Mouse (Mus musculus) gastrocnemius, adult 8-10 months (tissue): ENCODE measurements around the gene Tbx5. TPM values are rescaled to one million over a fixed set of nuclear protein-coding genes. Genes with fewer than 3 reads are reported as not detected.
"Not testable (repeated sequence)": the region's sequence is repeated elsewhere in the genome, so short reads cannot be mapped to it uniquely, and the experiment has no call there.

Source experiments
- DNase-seq, 2 experiments: peaks; one replicate each; pipeline ENCODE4 v3.0.0; 2022; ENCODE audit warnings: low spot score in 2 of 2
- total RNA-seq, 4 experiments: library from RNA; stranded (reverse); gene quantifications; 2 replicates each; pipeline ENCODE4 v1.2.4; 2022

Tbx5 gene
- total RNA-seq, 4 experiments from 2014 or later = 0.05 TPM; not detected in 3

GRCm38 (mm10) chr5:119841634-119842420, 9.4 kb downstream of the Tbx5 start:
- DNase-seq = no peak

DNA sequence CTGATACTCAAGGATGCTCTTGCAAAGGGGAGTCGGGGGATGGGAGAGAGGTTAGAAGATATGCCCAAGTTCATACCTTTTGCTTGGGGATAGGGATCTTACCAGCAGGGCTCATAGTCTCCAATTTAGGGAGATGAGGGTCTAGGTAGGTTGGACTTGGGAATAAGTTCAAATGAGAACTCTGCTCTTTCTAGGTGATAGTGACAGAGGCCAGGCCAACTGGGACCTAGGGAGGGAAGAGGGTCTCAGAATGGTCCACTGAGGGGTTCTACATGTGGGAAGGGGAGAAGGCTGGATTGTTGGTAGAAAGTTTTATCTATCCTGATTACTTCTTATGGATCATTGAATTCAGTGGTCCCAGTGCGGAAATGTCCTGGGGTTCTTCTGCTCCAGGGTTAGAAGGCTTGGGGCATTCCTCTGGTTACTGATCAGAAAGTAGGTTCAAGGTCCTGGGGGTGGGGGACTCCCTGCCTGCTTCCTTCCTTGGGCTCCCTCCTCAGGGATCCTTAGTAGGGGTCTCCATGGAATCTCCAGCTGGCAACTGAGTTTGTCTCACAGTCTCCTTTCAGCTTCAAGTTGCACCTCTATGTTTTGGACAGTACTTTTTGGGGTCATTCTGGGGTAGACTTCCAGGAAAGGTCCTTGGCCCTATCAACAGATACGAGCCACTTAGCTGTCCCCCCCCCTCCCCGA, 10.4 kb downstream of the Tbx5 start:
- DNase-seq = no peak

DNA sequence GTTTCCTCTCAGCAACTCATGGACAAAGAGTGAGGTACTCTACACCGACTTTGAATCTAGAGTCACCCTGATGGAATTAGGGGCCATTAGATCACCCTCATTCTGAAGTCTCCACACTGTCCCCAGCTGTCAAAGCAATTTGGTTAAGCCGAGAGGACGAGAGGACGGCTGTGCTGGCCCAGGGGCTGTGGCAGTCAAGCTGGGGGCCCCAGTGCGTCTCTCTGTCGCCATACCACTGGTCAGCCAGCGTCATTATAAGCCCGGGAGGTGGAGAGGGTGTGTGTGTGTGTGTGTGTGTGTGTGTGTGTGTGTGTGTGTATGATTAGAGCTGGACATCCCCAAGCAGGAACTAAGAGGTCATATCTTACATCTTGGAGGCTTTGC, 10.9 kb downstream of the Tbx5 start:
- no peak for DNase-seq

DNA sequence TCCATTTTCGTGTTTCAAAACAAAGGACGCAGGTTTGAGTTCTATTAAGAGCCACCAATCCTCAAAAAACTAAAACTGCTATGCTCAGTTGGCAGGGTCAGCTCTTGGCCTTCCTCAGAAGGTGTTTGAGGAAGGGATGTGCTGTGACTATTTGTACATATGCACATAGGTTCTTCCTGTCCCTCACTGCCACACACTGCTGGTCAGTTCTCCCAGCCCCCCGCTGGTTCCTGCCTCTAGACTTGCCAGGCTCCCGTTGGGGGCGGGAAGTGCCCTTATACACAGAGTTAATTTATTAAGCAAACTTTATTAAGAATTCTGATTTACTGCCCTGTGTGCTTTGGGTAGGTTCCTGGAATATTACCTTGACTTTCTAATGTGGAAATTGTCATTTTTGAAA, 11.9 kb downstream of the Tbx5 start:
- DNase-seq = no peak

DNA sequence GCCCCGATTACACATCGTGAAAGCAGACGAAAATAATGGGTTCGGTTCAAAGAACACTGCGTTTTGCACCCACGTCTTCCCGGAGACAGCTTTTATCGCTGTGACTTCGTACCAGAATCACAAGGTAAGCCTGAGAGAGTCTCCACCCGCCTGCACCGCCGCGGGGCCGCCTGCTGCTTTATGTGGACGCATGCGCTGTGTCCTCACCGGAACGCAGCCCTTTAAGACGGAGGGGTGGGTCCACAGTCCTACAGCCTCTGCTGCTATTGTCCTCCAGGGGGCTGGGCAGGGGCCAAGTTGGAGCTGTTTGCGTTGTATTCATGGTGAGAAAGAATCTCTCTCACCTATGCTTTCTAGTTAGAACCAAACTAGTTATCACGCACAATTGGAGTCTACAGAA, 12.5 kb downstream of the Tbx5 start:
- no peak for DNase-seq

GRCm38 (mm10) chr5:119857052-119857451, 24.6 kb downstream of the Tbx5 start:
- no peak for DNase-seq

DNA sequence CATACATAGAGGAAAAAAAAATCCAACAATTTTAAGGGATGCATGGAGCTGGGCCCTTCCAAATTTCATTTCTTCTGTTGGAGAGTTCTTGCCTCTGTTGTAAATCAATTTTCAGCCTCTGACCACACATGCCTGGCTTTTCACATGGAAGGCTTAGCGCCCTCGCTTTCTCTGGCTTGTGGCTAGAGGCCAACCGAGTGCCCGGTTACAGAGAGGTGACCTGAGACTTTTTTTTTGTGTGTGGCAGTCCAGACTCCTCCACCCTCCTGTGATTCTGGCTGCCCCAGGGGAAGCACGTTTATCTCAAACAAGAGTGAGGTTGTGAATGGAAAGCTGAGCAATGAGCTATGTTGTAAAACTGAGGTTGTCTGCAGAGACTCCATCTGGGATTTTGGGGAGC, 28.8 kb downstream of the Tbx5 start:
- no peak for DNase-seq

GRCm38 (mm10) chr5:119862431-119862830, 30.0 kb downstream of the Tbx5 start:
- DNase-seq = no peak

GRCm38 (mm10) chr5:119866277-119867235, 34.1 kb downstream of the Tbx5 start:
- DNase-seq = no peak

DNA sequence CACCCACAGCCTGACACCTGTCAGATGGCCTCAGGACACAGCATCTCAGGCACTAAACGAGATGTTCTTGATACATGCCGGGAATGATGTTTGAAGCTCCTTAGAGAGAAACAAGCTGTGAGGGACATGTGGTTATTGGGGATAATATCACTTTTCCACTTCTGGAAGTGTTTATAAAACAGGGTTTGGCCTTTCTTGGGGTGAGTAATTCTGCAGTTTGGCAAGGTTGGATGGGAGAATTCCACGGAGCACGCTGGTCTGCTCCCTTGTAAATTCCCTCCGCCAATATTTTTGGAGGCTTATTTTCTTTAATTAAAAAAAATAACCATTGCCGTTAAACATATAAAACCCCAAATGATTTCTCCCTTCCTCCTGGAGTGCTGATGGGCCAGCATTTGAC, 35.5 kb downstream of the Tbx5 start:
- no peak for DNase-seq

DNA sequence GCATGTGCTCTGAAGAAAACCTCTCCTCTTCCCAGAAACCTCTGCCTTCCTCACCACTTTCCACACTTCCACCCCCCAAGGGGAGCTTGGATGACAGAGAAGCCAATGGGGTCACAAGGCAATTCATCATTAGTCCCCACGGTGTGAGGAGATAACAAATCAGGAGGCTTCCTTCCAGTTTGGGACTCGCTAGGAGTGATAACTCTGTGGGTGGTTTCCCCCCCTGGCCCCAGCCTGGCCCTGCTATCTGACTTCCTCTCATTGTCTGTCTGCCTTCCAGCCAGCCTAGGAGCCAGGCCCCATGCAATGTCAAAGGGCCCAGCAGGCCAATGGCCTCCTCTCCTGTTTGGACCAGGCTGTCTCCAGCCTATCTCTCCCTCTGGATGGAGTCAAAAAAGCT, 43.0 kb downstream of the Tbx5 start:
- DNase-seq = no peak

DNA sequence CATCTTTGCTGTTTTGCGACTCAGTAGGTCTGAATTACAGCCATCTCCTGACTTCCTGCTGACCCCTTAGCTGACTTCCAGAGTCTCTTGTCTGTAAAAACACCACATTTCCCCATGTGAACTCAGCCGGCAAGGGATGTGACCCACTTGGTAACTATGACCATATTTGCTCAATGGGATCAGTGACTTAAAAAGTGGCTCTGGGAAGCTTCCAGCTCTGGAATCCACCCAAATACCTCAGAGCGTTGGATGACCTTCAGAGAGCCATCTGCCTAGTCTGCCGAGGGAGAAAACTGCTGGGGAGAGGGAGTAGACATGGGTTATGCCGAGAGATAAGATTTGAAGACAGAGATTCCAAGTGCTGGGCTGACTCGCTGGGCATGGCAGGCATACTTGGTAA, 44.7 kb downstream of the Tbx5 start:
- DNase-seq = no peak

DNA sequence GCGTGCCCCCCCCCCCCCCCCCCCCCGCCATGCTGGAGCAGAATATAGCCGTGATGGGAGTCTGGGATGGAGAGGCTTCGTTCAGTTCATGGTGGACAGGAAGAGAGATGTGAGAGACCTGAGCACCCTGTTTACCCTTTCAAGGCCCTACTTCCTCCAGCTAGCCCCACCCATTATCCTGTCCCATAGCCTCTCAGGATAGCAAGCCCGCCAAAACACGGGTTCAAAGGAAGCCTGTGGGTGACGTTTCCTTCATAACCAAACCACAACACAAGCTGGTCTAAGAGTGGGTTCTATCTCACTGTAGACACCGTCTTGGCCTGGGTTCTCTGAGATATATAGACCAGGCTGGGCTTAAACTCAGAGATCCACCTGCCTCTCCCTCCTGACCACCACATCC, 53.1 kb downstream of the Tbx5 start:
- DNase-seq = no peak

DNA sequence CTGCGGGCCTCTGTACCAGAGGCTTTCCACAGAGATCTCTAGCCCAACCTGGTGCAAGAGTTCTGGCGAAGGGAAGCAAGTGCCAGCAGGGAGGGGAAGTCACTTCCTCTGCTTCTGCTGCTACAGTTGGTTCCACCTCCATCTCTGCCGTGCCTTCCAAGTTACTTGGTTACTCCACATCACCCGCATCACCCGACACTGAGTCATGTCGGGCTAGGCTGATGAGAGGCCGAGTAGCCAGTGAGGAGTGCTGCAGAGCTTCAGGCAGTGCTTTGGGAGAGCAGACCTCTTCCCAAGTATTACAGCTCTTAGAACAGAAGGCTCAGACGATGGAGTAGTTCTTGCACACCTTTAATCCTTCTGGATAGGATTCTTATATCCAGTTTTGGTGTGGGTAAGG, 54.9 kb downstream of the Tbx5 start:
- DNase-seq = no peak

DNA sequence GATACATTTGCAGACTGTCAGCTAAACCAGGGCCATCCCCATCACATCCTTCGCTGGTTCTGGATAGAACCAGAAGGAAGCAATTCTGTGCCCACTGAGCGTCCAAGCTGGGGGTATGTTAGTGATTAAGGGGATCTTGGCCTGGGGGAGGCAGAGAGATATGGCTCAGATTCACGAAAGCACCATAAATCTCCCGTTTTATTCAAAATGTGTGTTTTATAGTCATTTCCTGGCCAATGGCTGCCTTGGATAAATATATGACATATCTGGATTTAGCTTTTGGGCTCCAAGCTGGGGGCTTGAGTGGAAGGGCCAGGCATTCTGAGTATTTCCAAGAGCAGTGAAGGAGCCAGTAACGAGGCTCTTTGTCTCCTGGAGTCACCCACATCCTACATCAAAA, 59.5 kb downstream of the Tbx5 start:
- DNase-seq = no peak

DNA sequence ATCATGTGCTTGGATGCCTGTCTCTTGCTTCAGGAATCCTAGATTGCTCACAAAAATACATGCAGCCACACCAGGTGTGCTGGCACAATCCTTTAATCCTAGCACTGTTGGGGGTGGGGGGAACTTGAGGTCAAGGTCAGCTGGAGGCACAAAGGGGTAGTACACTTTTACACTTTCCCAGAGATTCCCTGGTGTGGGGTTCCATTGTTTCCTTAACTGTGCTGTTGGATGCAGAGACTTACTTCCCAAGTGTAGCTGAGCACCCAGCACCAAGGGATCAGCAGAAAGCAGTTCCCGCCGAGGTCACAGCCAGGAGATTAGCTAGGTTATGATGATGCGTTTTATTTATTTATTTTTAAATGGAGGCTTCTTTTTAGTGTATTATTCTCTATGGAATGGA, 60.6 kb downstream of the Tbx5 start:
- no peak for DNase-seq

DNA sequence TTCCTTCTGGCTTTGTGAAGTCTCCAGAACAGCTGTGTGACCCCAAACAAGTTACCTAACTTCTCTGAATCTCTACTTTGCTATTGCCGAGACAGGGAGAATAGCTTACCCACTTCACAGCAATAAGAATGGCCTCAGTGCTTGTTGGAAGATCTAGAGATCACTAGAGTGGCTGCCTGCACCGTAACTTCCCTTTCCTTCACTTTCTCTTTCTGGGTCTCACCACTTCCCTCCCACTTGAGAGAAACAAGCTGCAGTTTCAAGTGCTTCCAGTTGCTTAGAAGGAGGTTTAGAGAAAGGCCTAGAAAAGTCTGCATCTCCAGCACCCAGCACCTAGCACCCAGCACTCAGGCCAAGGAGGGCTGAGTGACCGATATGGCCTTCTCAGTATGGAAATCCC, 64.1 kb downstream of the Tbx5 start:
- no peak for DNase-seq

DNA sequence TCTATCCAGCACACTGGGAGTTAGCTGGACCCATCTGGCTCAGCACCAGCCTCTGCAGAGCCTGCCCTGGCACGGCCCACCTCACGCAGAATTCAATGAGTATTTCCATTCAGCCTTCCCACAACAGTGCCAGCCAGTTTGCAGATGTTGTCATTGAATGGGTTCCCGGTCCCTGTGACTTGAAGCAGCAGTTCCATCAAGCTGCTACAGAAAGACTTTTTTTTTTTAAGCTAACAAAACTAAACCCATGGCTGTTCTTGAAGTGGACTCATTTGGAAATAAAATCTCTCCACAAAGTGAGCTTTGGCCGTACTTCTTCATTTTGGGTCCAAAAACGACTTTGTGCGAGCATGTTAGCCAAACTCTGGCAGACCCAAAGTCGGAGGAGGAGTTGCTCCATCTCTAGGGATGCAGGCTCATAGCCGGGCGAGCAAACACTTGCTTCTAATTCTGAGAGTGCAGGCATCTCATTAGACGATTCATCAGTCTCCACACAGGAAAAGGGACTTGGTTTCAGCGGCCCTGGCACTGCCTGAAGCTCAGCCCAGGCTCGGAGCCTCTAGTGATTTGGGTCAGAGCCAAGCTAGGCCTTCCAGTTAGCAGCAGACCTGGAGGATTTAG, 84.2 kb downstream of the Tbx5 start:
- peak; percentile 5 to 15 for DNase-seq

GRCm38 (mm10) chr5:119918381-119918780, 85.9 kb downstream of the Tbx5 start:
- not testable (repeated sequence) for DNase-seq

DNA sequence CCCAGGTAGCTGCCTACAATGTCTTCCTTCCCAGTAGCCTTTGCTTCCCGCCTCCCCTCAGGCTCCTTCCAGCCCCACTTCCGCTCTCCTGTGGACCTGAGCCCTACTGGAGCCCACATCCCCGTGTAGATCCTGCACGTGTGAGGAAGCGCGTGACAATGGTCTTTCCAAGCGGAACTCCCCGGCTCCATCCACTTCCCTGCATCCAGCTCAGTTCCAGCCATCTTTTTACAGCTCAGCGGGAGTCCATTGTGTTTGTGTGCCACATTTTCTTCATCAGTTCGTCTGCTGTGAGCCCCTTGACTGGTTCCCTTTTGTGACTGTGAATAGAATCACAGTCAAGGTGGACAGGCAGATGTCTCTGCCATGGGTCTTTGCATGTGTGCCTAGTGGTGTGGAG, 88.5 kb downstream of the Tbx5 start:
- no peak for DNase-seq

GRCm38 (mm10) chr5:119922229-119922628, 89.8 kb downstream of the Tbx5 start:
- DNase-seq = no peak
